Mouse (Mus musculus) midbrain, embryonic 16.5 days (tissue): ENCODE data around the gene Rpa1. TPM values are rescaled to one million over a fixed set of nuclear protein-coding genes. Genes with fewer than 3 reads are reported as not detected.

ENCODE experiments used
- microRNA-seq: library from miRNA; unstranded; fragments of <30 nt; microRNA quantifications from one replicate; pipeline ENCODE4, GENCODE M21; 2017
- polyA plus RNA-seq: library from polyadenylated mRNA; unstranded; fragments of >200 nt; fragmentation: Nextera tagmentation; extraction: Ambion mirVana; gene quantifications from 2 replicates; pipeline ENCODE4 v1.2.1, GENCODE M21; 2015

Rpa1 gene
- polyA plus RNA-seq, 1 experiment from 2014 or later: 50.7 TPM

Small RNAs within 50 kb of the gene (microRNA-seq; reads per million reads assigned to microRNA genes)
- not detected for gene Gm47300

Other genes starting within 250 kb of the Rpa1 start
- gene Hic1, start 178.8 kb downstream of the Rpa1 start, polyA plus RNA-seq: 1.3 and 1.8 TPM in 2 replicates
- 13.3 and 14.5 TPM in 2 replicates for gene Ovca2, start 169.5 kb downstream of the Rpa1 start, polyA plus RNA-seq
- 12.5 and 14.0 TPM in 2 replicates for gene Dph1, start 157.1 kb downstream of the Rpa1 start, polyA plus RNA-seq
- 17.8 and 19.7 TPM in 2 replicates for gene Rtn4rl1, start 154.5 kb downstream of the Rpa1 start, polyA plus RNA-seq
- 17.3 TPM in 2 replicates for gene Smyd4, start 109 bp upstream of the Rpa1 start, polyA plus RNA-seq
- gene Serpinf1, start 74.4 kb upstream of the Rpa1 start, polyA plus RNA-seq: 28.5 and 31.8 TPM in 2 replicates
- not detected in 2 replicates for gene Serpinf2, start 91.3 kb upstream of the Rpa1 start, polyA plus RNA-seq
- gene Wdr81, start 106.4 kb upstream of the Rpa1 start, polyA plus RNA-seq: 7.4 and 7.6 TPM in 2 replicates
- gene Tlcd2, start 113.4 kb upstream of the Rpa1 start, polyA plus RNA-seq: 1.9 TPM in 2 replicates
- 42.9 and 47.6 TPM in 2 replicates for gene Prpf8, start 138.5 kb upstream of the Rpa1 start, polyA plus RNA-seq
- gene Rilp, start 161.8 kb upstream of the Rpa1 start, polyA plus RNA-seq: 2.8 and 2.9 TPM in 2 replicates
- gene Scarf1, start 165.2 kb upstream of the Rpa1 start, polyA plus RNA-seq: 3.4 and 4.3 TPM in 2 replicates
- 19.4 and 21.0 TPM in 2 replicates for gene Slc43a2, start 183.4 kb upstream of the Rpa1 start, polyA plus RNA-seq
- 95.7 and 98.3 TPM in 2 replicates for gene Pitpna, start 239.8 kb upstream of the Rpa1 start, polyA plus RNA-seq